8 mouse cellular contexts compared by ENCODE assay signal in the genomic region with DNA sequence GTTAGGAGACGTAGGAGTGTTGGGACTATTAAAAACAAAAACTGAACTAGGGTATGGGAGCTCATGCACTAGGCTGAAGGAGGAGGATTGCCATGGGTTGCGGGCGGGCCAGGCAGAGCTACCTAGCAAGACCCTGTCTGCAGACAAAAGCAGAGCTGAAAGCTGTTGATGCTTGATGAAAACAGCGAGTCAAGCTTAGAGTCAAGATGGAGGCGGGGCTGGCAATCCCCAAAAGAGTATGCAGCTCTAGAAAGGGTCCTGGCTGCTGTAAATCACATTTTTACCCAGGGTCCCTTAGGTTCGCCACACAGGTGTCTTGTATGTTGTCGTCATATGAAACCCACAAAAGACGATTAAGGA. TPM values are rescaled to one million over a fixed set of nuclear protein-coding genes. Genes with fewer than 3 reads are reported as not detected.
DNase-seq lines count a peak whose midpoint lies in the region; ATAC-seq and TF ChIP-seq lines count a peak whose summit lies in the region.

No protein-coding gene starts in this region.

- WGBS in embryonic facial prominence, embryonic 13.5 days, result 11% methylated on average over 8 of the region's 8 CpGs
- WGBS in hindbrain, postnatal 0 days, result 7% methylated on average over 8 of the region's 8 CpGs
- WGBS in midbrain, embryonic 12.5 days, result 20% methylated on average over 8 of the region's 8 CpGs

- H3K9ac ChIP-seq in embryonic facial prominence, embryonic 13.5 days, result peak overlapping the region; percentile 98
- peak overlapping the region; percentile 97 for H3K9ac ChIP-seq in hindbrain, postnatal 0 days (replicated peaks; ENCODE audit: low read length)
- H3K9ac ChIP-seq in midbrain, embryonic 12.5 days (replicated peaks), result peak overlapping the region; percentile 94

- H3K4me1 ChIP-seq in E14TG2a.4 (replicated peaks; ENCODE audit: low read depth, low read length), result peaks cover 38% of the 10 kb centered on the region
- peaks cover 26% of the 10 kb centered on the region for H3K4me1 ChIP-seq in embryonic facial prominence, embryonic 13.5 days
- H3K4me1 ChIP-seq in hindbrain, postnatal 0 days (ENCODE audit: insufficient read depth, low read length), result peaks cover 21% of the 10 kb centered on the region
- peaks cover 28% of the 10 kb centered on the region for H3K4me1 ChIP-seq in midbrain, embryonic 12.5 days

- peaks cover 9% of the 10 kb centered on the region; the same call in 1 of the 2 replicates for H3K36me3 ChIP-seq in E14TG2a.4 (ENCODE audit: insufficient read depth, low read length)
- H3K36me3 ChIP-seq in embryonic facial prominence, embryonic 13.5 days, result peaks cover 3% of the 10 kb centered on the region; the same call in 1 of the 2 replicates
- no peaks in the 10 kb centered on the region for H3K36me3 ChIP-seq in hindbrain, postnatal 0 days (ENCODE audit: insufficient read depth, low read length)
- H3K36me3 ChIP-seq in midbrain, embryonic 12.5 days, result no peaks in the 10 kb centered on the region

- no peak for TF ChIP-seq CTCF in E14TG2a.4 (conservative IDR thresholded peaks at IDR 0.05; ENCODE audit: low read length)
- TF ChIP-seq CTCF in hindbrain, postnatal 0 days (IDR thresholded peaks at IDR 0.05; ENCODE audit: low read depth), result no peak

- peak overlapping the region; percentile 69 for H3K4me2 ChIP-seq in embryonic facial prominence, embryonic 13.5 days
- H3K4me2 ChIP-seq in hindbrain, postnatal 0 days (ENCODE audit: low read depth, low read length), result peak overlapping the region; percentile 92
- H3K4me2 ChIP-seq in midbrain, embryonic 12.5 days (replicated peaks), result peak overlapping the region; percentile 86

- peak; percentile 92 for DNase-seq in heart, adult 11 months
- no peak for DNase-seq in heart, postnatal 4 days
- DNase-seq in hindbrain, postnatal 0 days (ENCODE audit: low spot score), result peak; percentile 53
- DNase-seq in thymus, postnatal 25 days, result peak; percentile 51
- DNase-seq in adrenal gland, adult 18-20 months (ENCODE audit: low spot score in 2 of 2), result no peak

- H3K4me3 ChIP-seq in E14TG2a.4 (replicated peaks; ENCODE audit: low read length), result peak overlapping the region; percentile 100
- peak overlapping the region; percentile 99 for H3K4me3 ChIP-seq in embryonic facial prominence, embryonic 13.5 days
- H3K4me3 ChIP-seq in hindbrain, postnatal 0 days (ENCODE audit: low read length), result peak overlapping the region; percentile 98
- H3K4me3 ChIP-seq in midbrain, embryonic 12.5 days, result peak overlapping the region; percentile 96

- H3K9me3 ChIP-seq in E14TG2a.4 (ENCODE audit: low read length), result no peaks in the 10 kb centered on the region
- no peaks in the 10 kb centered on the region for H3K9me3 ChIP-seq in embryonic facial prominence, embryonic 13.5 days
- H3K9me3 ChIP-seq in hindbrain, postnatal 0 days (ENCODE audit: low read length), result no peaks in the 10 kb centered on the region
- H3K9me3 ChIP-seq in midbrain, embryonic 12.5 days, result no peaks in the 10 kb centered on the region

- peaks cover 2% of the 10 kb centered on the region for H3K27me3 ChIP-seq in E14TG2a.4 (ENCODE audit: insufficient read depth, low read length)
- H3K27me3 ChIP-seq in embryonic facial prominence, embryonic 13.5 days, result no peaks in the 10 kb centered on the region
- H3K27me3 ChIP-seq in hindbrain, postnatal 0 days (ENCODE audit: insufficient read depth, low read length), result no peaks in the 10 kb centered on the region
- no peaks in the 10 kb centered on the region for H3K27me3 ChIP-seq in midbrain, embryonic 12.5 days

- no peak for ATAC-seq in embryonic facial prominence, embryonic 13.5 days (ENCODE audit: insufficient number of reproducible peaks, insufficient read depth, low FRiP score, low TSS enrichment, low read depth)
- no peak for ATAC-seq in hindbrain, postnatal 0 days
- ATAC-seq in midbrain, embryonic 12.5 days (ENCODE audit: low FRiP score, low read depth), result no peak

- peak overlapping the region; percentile 93 for H3K27ac ChIP-seq in embryonic facial prominence, embryonic 13.5 days
- H3K27ac ChIP-seq in hindbrain, postnatal 0 days, result peak overlapping the region; percentile 99
- H3K27ac ChIP-seq in midbrain, embryonic 12.5 days (replicated peaks), result peak overlapping the region; percentile 92

RNA-seq across cellular contexts. Expression of a gene that starts 1.2 kb away (rescaled TPM):
- total RNA-seq in heart, postnatal 4 days (2021), result 10 to 100 TPM; 48.3 to 55.4 TPM
- polyA plus RNA-seq in embryonic facial prominence, embryonic 13.5 days (2015; fragmentation: Nextera tagmentation; extraction: Ambion mirVana), result 71.4 and 71.9 TPM in 2 replicates
- 257 and 258 TPM in 2 replicates for total RNA-seq in hindbrain, postnatal 0 days (2014; rRNA removed)
- 79.6 and 83.6 TPM in 2 replicates for polyA plus RNA-seq in hindbrain, postnatal 0 days (2015; fragmentation: Nextera tagmentation; extraction: Ambion mirVana)
- 94.2 and 100 TPM in 2 replicates for polyA plus RNA-seq in midbrain, embryonic 12.5 days (2016; fragmentation: Nextera tagmentation; extraction: Ambion mirVana)
- total RNA-seq in adrenal gland, adult 18-20 months (2021), result 100 to 1,000 TPM; 112 to 126 TPM

RNA-seq across cellular contexts. Expression of a gene that starts 7.4 kb away (rescaled TPM):
- 1 to 10 TPM in 1 of 2 experiments, under 1 TPM in 1; 0.17 to 1.6 TPM for total RNA-seq in heart, postnatal 4 days (2021)
- polyA plus RNA-seq in embryonic facial prominence, embryonic 13.5 days (2015; fragmentation: Nextera tagmentation; extraction: Ambion mirVana), result 0.58 and 1.3 TPM in 2 replicates
- total RNA-seq in hindbrain, postnatal 0 days (2014; rRNA removed), result 3.3 TPM in 1 of 2 replicates, not detected in the other
- polyA plus RNA-seq in hindbrain, postnatal 0 days (2015; fragmentation: Nextera tagmentation; extraction: Ambion mirVana), result 0.81 TPM in 1 of 2 replicates, not detected in the other
- 0.98 TPM in 2 replicates for polyA plus RNA-seq in midbrain, embryonic 12.5 days (2016; fragmentation: Nextera tagmentation; extraction: Ambion mirVana)
- total RNA-seq in adrenal gland, adult 18-20 months (2021), result 1 to 10 TPM in 1 of 2 experiments, not detected in 1; 2.4 TPM

RNA-seq across cellular contexts. Expression of a gene that starts 11.2 kb away (rescaled TPM):
- total RNA-seq in heart, postnatal 4 days (2021), result 1 to 10 TPM; 1.4 to 2.1 TPM
- 13.0 and 14.5 TPM in 2 replicates for polyA plus RNA-seq in embryonic facial prominence, embryonic 13.5 days (2015; fragmentation: Nextera tagmentation; extraction: Ambion mirVana)
- total RNA-seq in hindbrain, postnatal 0 days (2014; rRNA removed), result 1.2 and 1.5 TPM in 2 replicates
- 0.45 and 0.91 TPM in 2 replicates for polyA plus RNA-seq in hindbrain, postnatal 0 days (2015; fragmentation: Nextera tagmentation; extraction: Ambion mirVana)
- 2.6 TPM in 2 replicates for polyA plus RNA-seq in midbrain, embryonic 12.5 days (2016; fragmentation: Nextera tagmentation; extraction: Ambion mirVana)
- 1 to 10 TPM in 1 of 2 experiments, not detected in 1; 1.2 TPM for total RNA-seq in adrenal gland, adult 18-20 months (2021)

RNA-seq across cellular contexts. Expression of a gene that starts 17.8 kb away (rescaled TPM):
- 10 to 100 TPM; 24.8 to 27.7 TPM for total RNA-seq in heart, postnatal 4 days (2021)
- 79.2 and 86.1 TPM in 2 replicates for polyA plus RNA-seq in embryonic facial prominence, embryonic 13.5 days (2015; fragmentation: Nextera tagmentation; extraction: Ambion mirVana)
- total RNA-seq in hindbrain, postnatal 0 days (2014; rRNA removed), result 5.5 and 7.3 TPM in 2 replicates
- 16.6 and 18.0 TPM in 2 replicates for polyA plus RNA-seq in hindbrain, postnatal 0 days (2015; fragmentation: Nextera tagmentation; extraction: Ambion mirVana)
- polyA plus RNA-seq in midbrain, embryonic 12.5 days (2016; fragmentation: Nextera tagmentation; extraction: Ambion mirVana), result 16.1 and 24.6 TPM in 2 replicates
- total RNA-seq in adrenal gland, adult 18-20 months (2021), result 1 to 10 TPM; 4.3 to 6.4 TPM

RNA-seq across cellular contexts. Expression of a gene that starts 20.7 kb away (rescaled TPM):
- total RNA-seq in heart, postnatal 4 days (2021), result 1 to 10 TPM in 1 of 2 experiments, under 1 TPM in 1; 0.72 to 1.2 TPM
- 7.2 and 9.9 TPM in 2 replicates for polyA plus RNA-seq in embryonic facial prominence, embryonic 13.5 days (2015; fragmentation: Nextera tagmentation; extraction: Ambion mirVana)
- 0.18 and 0.78 TPM in 2 replicates for total RNA-seq in hindbrain, postnatal 0 days (2014; rRNA removed)
- polyA plus RNA-seq in hindbrain, postnatal 0 days (2015; fragmentation: Nextera tagmentation; extraction: Ambion mirVana), result 0.54 TPM in 1 of 2 replicates, not detected in the other
- 1.8 and 2.2 TPM in 2 replicates for polyA plus RNA-seq in midbrain, embryonic 12.5 days (2016; fragmentation: Nextera tagmentation; extraction: Ambion mirVana)
- total RNA-seq in adrenal gland, adult 18-20 months (2021), result under 1 TPM in 1 of 2 experiments, not detected in 1; 0.29 TPM

Comparison
In these comparisons a context has a peak if more than half of its experiments do, and no peak if none do; other contexts are left out.
1. DNase-seq: peak in heart, adult 11 months (single experiment), hindbrain, postnatal 0 days (single experiment) and thymus, postnatal 25 days (single experiment); none in heart, postnatal 4 days (single experiment) and adrenal gland, adult 18-20 months (0 of 2).
2. Peak in every context shown above with its lines, with median percentiles within 50 percentile points of each other: H3K4me3 ChIP-seq, H3K27ac ChIP-seq, H3K4me2 ChIP-seq and H3K9ac ChIP-seq.